Comparison of ENCODE assay signal across 34 mouse cellular contexts in the genomic region with DNA sequence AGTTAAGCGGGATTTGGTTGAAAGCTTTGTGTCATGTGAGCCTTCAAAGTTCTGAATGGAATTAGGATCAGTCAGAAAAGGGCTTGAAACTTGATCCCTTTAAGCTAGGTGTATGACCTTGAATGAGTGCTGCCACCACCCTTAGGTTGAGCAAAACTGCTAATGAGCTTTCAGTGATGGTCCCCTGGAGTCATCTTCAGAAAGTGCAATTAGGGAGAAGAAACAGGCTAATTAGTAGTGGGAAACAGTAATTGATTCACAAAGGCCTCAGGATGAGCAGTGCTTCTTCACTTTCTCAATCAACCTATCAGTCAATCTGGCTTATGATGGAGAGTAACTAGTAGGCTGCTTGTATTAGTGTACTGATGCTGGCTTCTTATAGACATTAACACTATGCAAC.
DNase-seq lines count a peak whose midpoint lies in the region; ATAC-seq and TF ChIP-seq lines count a peak whose summit lies in the region.
"Had no signal": no experiment of that assay in that cellular context is flagged by ENCODE, and none has a peak within 500 bp of the region (broad histone marks: within the 10 kb centered on the region; RNA-seq: fewer than 3 reads in every experiment).

No protein-coding gene starts in this region.

- peaks cover 4% of the 10 kb centered on the region; the same call in 1 of the 2 replicates for H3K4me1 ChIP-seq in forebrain, embryonic 11.5 days (replicated peaks; ENCODE audit: control insufficient read depth, insufficient read depth, low read length)
- no peaks in the 10 kb centered on the region for H3K4me1 ChIP-seq in forebrain, postnatal 0 days (ENCODE audit: insufficient read depth)
- no peaks in the 10 kb centered on the region for H3K4me1 ChIP-seq in hindbrain, postnatal 0 days (ENCODE audit: insufficient read depth, low read length)
- H3K4me1 ChIP-seq in hindbrain, embryonic 12.5 days, result no peaks in the 10 kb centered on the region
- H3K4me1 ChIP-seq: embryonic facial prominence, embryonic 12.5 days; heart, embryonic 12.5 days; limb, embryonic 10.5 days; limb, embryonic 15.5 days; liver, embryonic 13.5 days; megakaryocyte, embryonic 14.5 days; neural tube, embryonic 15.5 days had no signal

- no peaks in the 10 kb centered on the region for H3K27me3 ChIP-seq in forebrain, embryonic 11.5 days (ENCODE audit: control insufficient read depth, insufficient read depth, low read length)
- H3K27me3 ChIP-seq in forebrain, postnatal 0 days (ENCODE audit: insufficient read depth, low read length), result no peaks in the 10 kb centered on the region
- no peaks in the 10 kb centered on the region for H3K27me3 ChIP-seq in hindbrain, postnatal 0 days (ENCODE audit: insufficient read depth, low read length)
- no peaks in the 10 kb centered on the region for H3K27me3 ChIP-seq in hindbrain, embryonic 12.5 days
- H3K27me3 ChIP-seq: embryonic facial prominence, embryonic 12.5 days; heart, embryonic 12.5 days; limb, embryonic 15.5 days; liver, embryonic 13.5 days; megakaryocyte, embryonic 14.5 days; neural tube, embryonic 15.5 days had no signal

- no peak for DNase-seq in forebrain, embryonic 11.5 days (ENCODE audit: low spot score)
- DNase-seq in forebrain, postnatal 0 days, result no peak
- DNase-seq in hindbrain, postnatal 0 days (ENCODE audit: low spot score), result peak; percentile 5
- peak; percentile 3 for DNase-seq in ES-CJ7 (ENCODE audit: low read depth, low spot score)
- peak; percentile 49 for DNase-seq in brain, embryonic 14.5 days (ENCODE audit: low read depth)
- DNase-seq in cerebellum, adult 11 months, result no peak
- DNase-seq: adrenal gland, adult 2 months; adrenal gland, postnatal 36 days; cerebellum, adult 9-10 months; cerebellum, postnatal 36 days; heart, adult 2 months; heart, postnatal 4 days; kidney, adult 9 months; kidney, postnatal 10 days; layer of hippocampus, postnatal 36 days; liver, embryonic 13.5 days; lung, adult 18-20 months; lung, postnatal 4 days; right cerebral cortex, postnatal 4 days; thymus, adult 18-20 months; thymus, postnatal 25 days had no signal

- no peaks in the 10 kb centered on the region for H3K9me3 ChIP-seq in forebrain, embryonic 11.5 days (ENCODE audit: control insufficient read depth, low read length)
- no peaks in the 10 kb centered on the region for H3K9me3 ChIP-seq in forebrain, postnatal 0 days (ENCODE audit: low read length)
- H3K9me3 ChIP-seq in hindbrain, postnatal 0 days (ENCODE audit: low read length), result no peaks in the 10 kb centered on the region
- no peaks in the 10 kb centered on the region for H3K9me3 ChIP-seq in hindbrain, embryonic 12.5 days (replicated peaks)
- H3K9me3 ChIP-seq: embryonic facial prominence, embryonic 12.5 days; heart, embryonic 12.5 days; limb, embryonic 10.5 days; limb, embryonic 15.5 days; liver, embryonic 13.5 days; megakaryocyte, embryonic 14.5 days; neural tube, embryonic 15.5 days had no signal

- H3K27ac ChIP-seq in forebrain, embryonic 11.5 days (ENCODE audit: low read depth, low read length), result no peak overlapping the region
- no peak overlapping the region for H3K27ac ChIP-seq in forebrain, postnatal 0 days (ENCODE audit: low read depth, low read length)
- H3K27ac ChIP-seq in hindbrain, postnatal 0 days, result no peak overlapping the region
- no peak overlapping the region for H3K27ac ChIP-seq in hindbrain, embryonic 12.5 days
- H3K27ac ChIP-seq: embryonic facial prominence, embryonic 12.5 days; heart, adult 2 months; limb, embryonic 10.5 days; limb, embryonic 15.5 days; liver, embryonic 13.5 days; neural tube, embryonic 15.5 days; stomach, postnatal 0 days had no signal

- H3K4me2 ChIP-seq in forebrain, embryonic 11.5 days (ENCODE audit: low read depth, low read length, severe bottlenecking), result no peak overlapping the region
- H3K4me2 ChIP-seq in forebrain, postnatal 0 days (ENCODE audit: low read depth), result no peak overlapping the region
- no peak overlapping the region for H3K4me2 ChIP-seq in hindbrain, postnatal 0 days (ENCODE audit: low read depth, low read length)
- H3K4me2 ChIP-seq in hindbrain, embryonic 12.5 days (replicated peaks), result no peak overlapping the region
- H3K4me2 ChIP-seq: embryonic facial prominence, embryonic 12.5 days; heart, embryonic 12.5 days; limb, embryonic 15.5 days; liver, embryonic 13.5 days; neural tube, embryonic 15.5 days had no signal

- no peak overlapping the region for H3K9ac ChIP-seq in forebrain, embryonic 11.5 days (ENCODE audit: low read length)
- no peak overlapping the region for H3K9ac ChIP-seq in forebrain, postnatal 0 days
- no peak overlapping the region for H3K9ac ChIP-seq in hindbrain, postnatal 0 days (replicated peaks; ENCODE audit: low read length)
- no peak overlapping the region for H3K9ac ChIP-seq in hindbrain, embryonic 12.5 days
- H3K9ac ChIP-seq: embryonic facial prominence, embryonic 12.5 days; heart, embryonic 12.5 days; limb, embryonic 15.5 days; liver, embryonic 13.5 days; neural tube, embryonic 15.5 days had no signal

- peak; percentile 75 for ATAC-seq in forebrain, embryonic 11.5 days (replicated peaks; ENCODE audit: low FRiP score)
- no peak for ATAC-seq in forebrain, postnatal 0 days
- 0 out of 2 replicates have a peak, but pooled peaks have one; percentile 45 for ATAC-seq in hindbrain, postnatal 0 days
- no peak for ATAC-seq in hindbrain, embryonic 12.5 days (ENCODE audit: low FRiP score)
- ATAC-seq: activated CD4-positive, CD25-positive, alpha-beta regulatory T cell, adult 4 months; CD4-positive, CD25-positive, alpha-beta regulatory T cell, adult 4 months; forebrain, embryonic 14.5 days; intestine, postnatal 0 days; lung, postnatal 0 days had no signal

- no peak overlapping the region for H3K4me3 ChIP-seq in forebrain, embryonic 11.5 days (ENCODE audit: low read depth, low read length)
- H3K4me3 ChIP-seq in forebrain, postnatal 0 days (ENCODE audit: low read depth, low read length), result no peak overlapping the region
- no peak overlapping the region for H3K4me3 ChIP-seq in hindbrain, postnatal 0 days (ENCODE audit: low read length)
- no peak overlapping the region for H3K4me3 ChIP-seq in hindbrain, embryonic 12.5 days
- H3K4me3 ChIP-seq: embryonic facial prominence, embryonic 12.5 days; heart, adult 2 months; heart, embryonic 12.5 days; limb, embryonic 10.5 days; limb, embryonic 15.5 days; liver, embryonic 13.5 days; megakaryocyte, embryonic 14.5 days; neural tube, embryonic 15.5 days had no signal

- WGBS in forebrain, embryonic 11.5 days, result 10% methylated on average over 1 of the region's 1 CpGs
- 32% methylated on average over 1 of the region's 1 CpGs for WGBS in forebrain, postnatal 0 days
- WGBS in hindbrain, postnatal 0 days, result 71% methylated on average over 1 of the region's 1 CpGs
- 61% methylated on average over 1 of the region's 1 CpGs for WGBS in hindbrain, embryonic 12.5 days

- no peaks in the 10 kb centered on the region for H3K36me3 ChIP-seq in forebrain, embryonic 11.5 days (ENCODE audit: control insufficient read depth, insufficient read depth, low read length)
- H3K36me3 ChIP-seq in forebrain, postnatal 0 days (ENCODE audit: insufficient read depth), result no peaks in the 10 kb centered on the region
- H3K36me3 ChIP-seq in hindbrain, postnatal 0 days (ENCODE audit: insufficient read depth, low read length), result no peaks in the 10 kb centered on the region
- no peaks in the 10 kb centered on the region for H3K36me3 ChIP-seq in hindbrain, embryonic 12.5 days
- H3K36me3 ChIP-seq: embryonic facial prominence, embryonic 12.5 days; heart, embryonic 12.5 days; limb, embryonic 10.5 days; limb, embryonic 15.5 days; liver, embryonic 13.5 days; neural tube, embryonic 15.5 days had no signal

- no peak for TF ChIP-seq POLR2A in brain, embryonic 14.5 days (IDR thresholded peaks at IDR 0.05; ENCODE audit: borderline replicate concordance, extremely low read depth, insufficient read depth, insufficient read length, poor library complexity, severe bottlenecking)

- TF ChIP-seq CTCF in forebrain, postnatal 0 days (IDR thresholded peaks at IDR 0.05; ENCODE audit: low read depth), result no peak
- no peak for TF ChIP-seq CTCF in hindbrain, postnatal 0 days (IDR thresholded peaks at IDR 0.05; ENCODE audit: low read depth)
- no peak for TF ChIP-seq CTCF in brain, embryonic 14.5 days (IDR thresholded peaks at IDR 0.05; ENCODE audit: borderline replicate concordance, extremely low read depth, insufficient read depth, insufficient read length)

Comparison
In these comparisons a context has a peak if more than half of its experiments do, and no peak if none do; other contexts are left out.
1. ATAC-seq: peak in forebrain, embryonic 11.5 days (single experiment) and hindbrain, postnatal 0 days (single experiment); none in forebrain, postnatal 0 days (single experiment) and hindbrain, embryonic 12.5 days (single experiment).
2. DNase-seq: peak in hindbrain, postnatal 0 days (single experiment), ES-CJ7 (single experiment) and brain, embryonic 14.5 days (single experiment); none in forebrain, embryonic 11.5 days (single experiment), forebrain, postnatal 0 days (single experiment) and cerebellum, adult 11 months (single experiment).